Mouse (Mus musculus): ENCODE measurements at regions not wholly inside any gene's neighbourhood (a gene's known extent, or its start where the extent isn't known, plus 50 kb on each side); places are given as distances from the start of the nearest gene placed in this dataset.

- DNase-seq (ENCODE audit: low spot score), result no peak
- peaks cover 8% of the 10 kb centered on the region; the same call in 1 of the 2 replicates for H3K4me1 ChIP-seq
- H3K9me3 ChIP-seq, result no peaks in the 10 kb centered on the region
- WGBS, result 82% methylated on average over 2 of the region's 2 CpGs
- no peak overlapping the region for H3K4me3 ChIP-seq
- no peaks in the 10 kb centered on the region for H3K27me3 ChIP-seq (ENCODE audit: insufficient read depth, poor library complexity, severe bottlenecking)
- no peaks in the 10 kb centered on the region for H3K36me3 ChIP-seq
- H3K27ac ChIP-seq, result no peak overlapping the region
Observed at GRCm38 (mm10) chr4:12780254-12780653, 608.4 kb upstream of the Fam92a start.

- 69% methylated on average over 1 of the region's 1 CpGs for WGBS
- DNase-seq (ENCODE audit: low spot score), result no peak
Observed at GRCm38 (mm10) chr4:12779211-12779610, 607.4 kb upstream of the Fam92a start.

GRCm38 (mm10) chr4:12778163-12778562 lies 606.3 kb upstream of the Fam92a start:
- no peaks in the 10 kb centered on the region for H3K9me3 ChIP-seq
- DNase-seq (ENCODE audit: low spot score), result no peak
- no peaks in the 10 kb centered on the region for H3K36me3 ChIP-seq
- H3K4me1 ChIP-seq, result peaks cover 21% of the 10 kb centered on the region; the same call in 1 of the 2 replicates
- no peaks in the 10 kb centered on the region for H3K27me3 ChIP-seq (ENCODE audit: insufficient read depth, poor library complexity, severe bottlenecking)
- 61% methylated on average over 2 of the region's 2 CpGs for WGBS
- no peak overlapping the region for H3K27ac ChIP-seq
- H3K4me3 ChIP-seq, result no peak overlapping the region

More at GRCm38 (mm10) chr4:12779211-12779610, 607.4 kb upstream of the Fam92a start:
- Histone ChIP-seq H3K4me3 (no peak overlapping the region), H3K27me3 (ENCODE audit: insufficient read depth, poor library complexity, severe bottlenecking) (no peaks in the 10 kb centered on the region), H3K9me3 (no peaks in the 10 kb centered on the region), H3K36me3 (no peaks in the 10 kb centered on the region), H3K27ac (no peak overlapping the region), H3K4me1 (peaks cover 12% of the 10 kb centered on the region; the same call in 1 of the 2 replicates)

GRCm38 (mm10) chr4:12776217-12776578 lies 604.4 kb upstream of the Fam92a start:
- no peaks in the 10 kb centered on the region for H3K27me3 ChIP-seq (ENCODE audit: insufficient read depth, poor library complexity, severe bottlenecking)
- no peak for DNase-seq (ENCODE audit: low spot score)
- H3K36me3 ChIP-seq, result no peaks in the 10 kb centered on the region
- WGBS, result 84% methylated on average over 2 of the region's 2 CpGs
- peaks cover 16% of the 10 kb centered on the region; the same call in 1 of the 2 replicates for H3K4me1 ChIP-seq
- 0 out of 2 replicates have a peak overlapping the region, but pooled peaks have one; percentile 29 for H3K27ac ChIP-seq
- no peak overlapping the region for H3K4me3 ChIP-seq
- H3K9me3 ChIP-seq, result no peaks in the 10 kb centered on the region

- no peak overlapping the region for H3K27ac ChIP-seq
- H3K36me3 ChIP-seq, result no peaks in the 10 kb centered on the region
- H3K4me3 ChIP-seq, result no peak overlapping the region
- DNase-seq (ENCODE audit: low spot score), result no peak
- H3K9me3 ChIP-seq, result no peaks in the 10 kb centered on the region
- H3K27me3 ChIP-seq (ENCODE audit: insufficient read depth, poor library complexity, severe bottlenecking), result no peaks in the 10 kb centered on the region
- 67% methylated on average over 3 of the region's 3 CpGs for WGBS
- peaks cover 16% of the 10 kb centered on the region; the same call in 1 of the 2 replicates for H3K4me1 ChIP-seq
Observed at GRCm38 (mm10) chr4:12775524-12776216, 603.9 kb upstream of the Fam92a start.

- WGBS, result 61% methylated on average over 4 of the region's 4 CpGs
- Histone ChIP-seq H3K36me3 (no peaks in the 10 kb centered on the region), H3K4me3 (no peak overlapping the region), H3K27me3 (ENCODE audit: insufficient read depth, poor library complexity, severe bottlenecking) (no peaks in the 10 kb centered on the region), H3K27ac (no peak overlapping the region), H3K9me3 (no peaks in the 10 kb centered on the region), H3K4me1 (peaks cover 16% of the 10 kb centered on the region; the same call in 1 of the 2 replicates)
- DNase-seq (ENCODE audit: low spot score), result no peak
Observed at GRCm38 (mm10) chr4:12775090-12775489, 603.3 kb upstream of the Fam92a start.

- Histone ChIP-seq H3K36me3 (no peaks in the 10 kb centered on the region), H3K27me3 (ENCODE audit: insufficient read depth, poor library complexity, severe bottlenecking) (no peaks in the 10 kb centered on the region), H3K9me3 (no peaks in the 10 kb centered on the region), H3K27ac (no peak overlapping the region), H3K4me1 (peaks cover 16% of the 10 kb centered on the region; the same call in 1 of the 2 replicates), H3K4me3 (no peak overlapping the region)
- DNase-seq (ENCODE audit: low spot score), result no peak
- WGBS, result 58% methylated on average over 5 of the region's 5 CpGs
Observed at GRCm38 (mm10) chr4:12774671-12775070, 602.9 kb upstream of the Fam92a start.

GRCm38 (mm10) chr4:12773201-12773600 lies 601.4 kb upstream of the Fam92a start:
- no peak overlapping the region for H3K4me3 ChIP-seq
- H3K36me3 ChIP-seq, result no peaks in the 10 kb centered on the region
- WGBS, result 49% methylated on average over 7 of the region's 7 CpGs
- H3K27ac ChIP-seq, result no peak overlapping the region
- no peaks in the 10 kb centered on the region for H3K27me3 ChIP-seq (ENCODE audit: insufficient read depth, poor library complexity, severe bottlenecking)
- no peaks in the 10 kb centered on the region for H3K9me3 ChIP-seq
- DNase-seq (ENCODE audit: low spot score), result no peak
- peaks cover 16% of the 10 kb centered on the region; the same call in 1 of the 2 replicates for H3K4me1 ChIP-seq

GRCm38 (mm10) chr4:12770131-12770780 lies 598.4 kb upstream of the Fam92a start:
- no peaks in the 10 kb centered on the region for H3K27me3 ChIP-seq (ENCODE audit: insufficient read depth, poor library complexity, severe bottlenecking)

GRCm38 (mm10) chr4:12769092-12769491 lies 597.3 kb upstream of the Fam92a start:
- Histone ChIP-seq H3K9me3 (no peaks in the 10 kb centered on the region), H3K27me3 (ENCODE audit: insufficient read depth, poor library complexity, severe bottlenecking) (no peaks in the 10 kb centered on the region), H3K4me3 (no peak overlapping the region), H3K36me3 (no peaks in the 10 kb centered on the region), H3K27ac (no peak overlapping the region), H3K4me1 (peaks cover 10% of the 10 kb centered on the region; the same call in 1 of the 2 replicates)
- DNase-seq (ENCODE audit: low spot score), result no peak

More at GRCm38 (mm10) chr4:12770131-12770780, 598.4 kb upstream of the Fam92a start:
- DNase-seq (ENCODE audit: low spot score), result no peak
- Histone ChIP-seq H3K4me3 (no peak overlapping the region), H3K36me3 (no peaks in the 10 kb centered on the region), H3K9me3 (no peaks in the 10 kb centered on the region), H3K4me1 (peaks cover 14% of the 10 kb centered on the region; the same call in 1 of the 2 replicates), H3K27ac (no peak overlapping the region)
- 89% methylated on average over 5 of the region's 5 CpGs for WGBS

- no peak for DNase-seq (ENCODE audit: low spot score)
- Histone ChIP-seq H3K9me3 (no peaks in the 10 kb centered on the region), H3K27me3 (ENCODE audit: insufficient read depth, poor library complexity, severe bottlenecking) (no peaks in the 10 kb centered on the region), H3K27ac (no peak overlapping the region), H3K4me1 (no peaks in the 10 kb centered on the region), H3K36me3 (no peaks in the 10 kb centered on the region), H3K4me3 (no peak overlapping the region)
- WGBS, result 94% methylated on average over 1 of the region's 1 CpGs
Observed at GRCm38 (mm10) chr4:12766763-12767162, 594.9 kb upstream of the Fam92a start.

- no peak for DNase-seq (ENCODE audit: low spot score)
- H3K9me3 ChIP-seq, result no peaks in the 10 kb centered on the region
- no peak overlapping the region for H3K4me3 ChIP-seq
- H3K27ac ChIP-seq, result no peak overlapping the region
- H3K4me1 ChIP-seq, result no peaks in the 10 kb centered on the region
- H3K36me3 ChIP-seq, result no peaks in the 10 kb centered on the region
- WGBS, result 56% methylated on average over 2 of the region's 2 CpGs
- H3K27me3 ChIP-seq (ENCODE audit: insufficient read depth, poor library complexity, severe bottlenecking), result no peaks in the 10 kb centered on the region
Observed at GRCm38 (mm10) chr4:12750817-12751216, 579.0 kb upstream of the Fam92a start.

- H3K4me1 ChIP-seq, result no peaks in the 10 kb centered on the region
- 75% methylated on average over 1 of the region's 1 CpGs for WGBS
- H3K27ac ChIP-seq, result no peak overlapping the region
- H3K9me3 ChIP-seq, result no peaks in the 10 kb centered on the region
- no peaks in the 10 kb centered on the region for H3K36me3 ChIP-seq
- DNase-seq (ENCODE audit: low spot score), result no peak
- no peaks in the 10 kb centered on the region for H3K27me3 ChIP-seq (ENCODE audit: insufficient read depth, poor library complexity, severe bottlenecking)
- no peak overlapping the region for H3K4me3 ChIP-seq
Observed at GRCm38 (mm10) chr4:12749874-12750273, 578.1 kb upstream of the Fam92a start.

Measured in heart, embryonic 10.5 days (tissue).